Mouse (Mus musculus) brown adipose tissue, adult 24 weeks (tissue): ENCODE measurements around the gene Gm9837. TPM values are rescaled to one million over a fixed set of nuclear protein-coding genes. Genes with fewer than 3 reads are reported as not detected.
"Not testable (repeated sequence)": the region's sequence is repeated elsewhere in the genome, so short reads cannot be mapped to it uniquely, and the experiment has no call there.

Experiments
- H3K27ac ChIP-seq: fragments of 200-500 bp; replicated peaks from 2 replicates; pipeline ENCODE4 v1.5.1; 2012; ENCODE audit warnings: low read depth, mild to moderate bottlenecking, low read length
- H3K4me1 ChIP-seq: fragments of 200-500 bp; 2 replicates; pipeline ENCODE4 v1.6.1; 2012; ENCODE audit warnings: low read length, mixed read lengths; ENCODE audit not compliant: control insufficient read depth, insufficient read depth, insufficient read length
- H3K4me3 ChIP-seq: fragments of 200-500 bp; 2 replicates; pipeline ENCODE4 v1.5.1; 2012; ENCODE audit warnings: low read depth, mild to moderate bottlenecking, low read length, moderate library complexity; ENCODE audit not compliant: insufficient read depth
- polyA plus RNA-seq: library from polyadenylated mRNA; stranded (reverse); fragments of >200 nt; gene quantifications from 2 replicates; pipeline ENCODE4 v1.2.4, GENCODE M21; 2012; ENCODE audit not compliant: missing spikeins, insufficient read depth, insufficient read length

The Gm9837 gene
- polyA plus RNA-seq, 1 experiment, result not detected

DNA sequence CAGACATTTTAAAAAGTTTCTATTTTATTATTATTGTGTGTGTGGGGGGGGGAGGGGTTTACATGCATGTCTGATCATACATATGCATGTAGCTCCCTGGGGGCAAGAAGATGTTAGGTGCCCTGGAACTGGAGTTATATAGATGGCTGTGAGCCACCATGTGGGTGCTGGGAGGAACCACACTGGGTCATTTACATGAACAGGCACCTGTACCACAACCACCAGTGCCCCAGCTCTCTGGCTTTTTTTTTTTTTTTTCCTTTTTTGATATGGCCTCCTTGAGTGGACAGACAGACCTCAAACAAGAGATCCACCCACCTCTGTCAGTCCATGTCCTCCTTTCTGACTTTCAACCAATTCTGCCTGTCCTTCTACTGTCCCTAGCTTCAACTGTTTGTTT, 41.1 kb downstream of the Gm9837 start:
- H3K27ac ChIP-seq, result peak overlapping the region; percentile 96
- peaks cover 7% of the 10 kb centered on the region for H3K4me1 ChIP-seq
- peak overlapping the region; percentile 85 for H3K4me3 ChIP-seq

DNA sequence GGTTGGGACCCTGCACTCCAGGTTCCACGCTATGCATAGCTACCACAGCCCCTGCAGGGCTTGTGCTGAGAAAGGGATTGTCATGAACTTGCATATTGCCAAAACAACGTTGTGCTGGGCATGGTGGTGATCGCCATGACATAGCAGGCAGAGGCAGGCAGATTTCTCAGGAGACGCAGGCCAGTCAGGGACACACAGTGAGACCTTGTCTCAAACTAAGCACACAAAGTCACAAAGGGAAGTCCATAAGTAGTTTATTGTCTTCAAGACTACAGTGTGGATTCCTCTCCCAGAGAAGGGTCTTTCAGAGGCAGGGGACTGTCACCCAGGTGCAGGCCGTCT, 41.6 kb downstream of the Gm9837 start:
- Histone ChIP-seq H3K4me3 (no peak overlapping the region), H3K4me1 (peaks cover 7% of the 10 kb centered on the region), H3K27ac (no peak overlapping the region)

DNA sequence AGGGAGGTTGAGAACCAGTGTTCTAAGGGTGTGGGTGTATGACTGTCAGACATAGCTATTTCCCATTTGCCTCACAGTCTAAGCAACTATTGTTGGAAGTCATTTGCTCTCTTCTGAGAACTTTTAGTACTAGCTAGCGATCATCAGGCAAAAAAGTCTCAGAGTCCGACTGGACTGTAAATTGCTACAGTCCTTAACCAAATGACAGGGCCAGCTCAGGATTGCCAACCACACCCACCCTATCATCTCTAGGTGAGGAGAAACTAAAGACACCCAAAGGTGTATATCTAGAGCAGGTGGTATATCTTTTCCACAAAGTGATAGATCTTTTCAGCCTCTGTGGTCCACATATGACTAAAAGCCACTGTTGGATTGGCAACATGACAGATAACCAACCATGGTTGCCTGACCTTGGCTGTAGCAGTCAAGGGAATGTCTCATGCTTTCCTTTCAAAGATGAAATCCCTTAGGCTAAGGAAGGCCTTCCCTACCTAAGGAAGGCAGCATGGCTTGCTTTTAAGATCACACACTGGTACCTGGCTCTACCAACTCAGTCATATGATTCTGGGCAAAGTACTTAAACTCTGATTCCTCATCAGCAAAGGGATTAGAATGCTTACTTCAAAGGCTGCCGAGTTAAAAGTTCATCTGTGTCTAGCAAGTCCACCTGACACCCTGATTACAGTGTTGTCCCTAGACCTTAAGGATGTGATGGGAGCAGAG, 42.1 kb downstream of the Gm9837 start:
- Histone ChIP-seq H3K4me3 (no peak overlapping the region), H3K27ac (no peak overlapping the region), H3K4me1 (peaks cover 7% of the 10 kb centered on the region)

DNA sequence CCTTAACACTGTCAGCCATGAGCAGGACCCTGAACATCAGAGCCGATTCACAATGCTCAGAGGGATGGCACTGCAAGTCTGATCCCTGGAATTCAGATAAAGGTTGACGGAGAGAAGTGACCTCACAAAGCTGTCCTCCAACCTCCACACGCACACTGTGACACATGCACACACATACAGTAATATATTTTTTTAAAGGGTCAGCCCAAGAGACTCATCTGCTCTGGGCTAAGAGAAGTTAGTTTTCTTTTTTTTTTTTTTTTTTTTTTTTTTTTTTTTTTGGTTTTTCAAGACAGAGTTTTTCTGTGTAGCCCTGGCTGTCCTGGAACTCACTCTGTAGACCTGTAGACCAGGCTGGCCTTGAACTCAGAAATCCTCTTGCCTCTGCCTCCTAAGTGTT, 43.4 kb downstream of the Gm9837 start:
- H3K4me1 ChIP-seq, H3K27ac ChIP-seq, H3K4me3 ChIP-seq: not testable (repeated sequence)

DNA sequence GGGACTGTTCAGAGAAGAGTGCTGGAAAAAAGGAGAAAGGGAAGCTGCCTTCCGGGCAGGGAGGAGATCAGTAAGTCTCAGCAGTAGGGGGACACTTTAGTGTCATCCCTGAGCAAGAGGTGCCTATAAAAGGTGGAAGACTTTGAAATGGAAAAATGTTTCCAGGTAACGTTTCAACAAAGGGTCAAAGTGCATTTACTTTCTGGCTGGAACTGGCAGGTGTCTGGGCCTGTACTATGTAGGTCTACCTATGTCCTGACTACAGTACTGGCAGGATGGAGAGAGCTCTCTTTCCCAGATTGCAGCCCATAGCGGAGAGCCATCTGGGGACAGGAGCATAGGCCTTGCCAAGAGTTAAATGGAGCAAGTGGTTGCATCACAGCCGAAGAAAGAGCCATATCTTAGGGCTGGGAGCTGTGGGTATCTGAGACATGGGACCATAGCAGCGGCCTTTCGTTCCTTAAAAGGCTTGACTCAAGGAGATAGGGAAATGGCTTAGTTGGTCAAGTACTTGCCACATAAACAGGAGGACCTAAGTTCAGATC, 44.5 kb downstream of the Gm9837 start:
- no peak overlapping the region for H3K27ac ChIP-seq
- peaks cover 7% of the 10 kb centered on the region for H3K4me1 ChIP-seq
- no peak overlapping the region for H3K4me3 ChIP-seq

DNA sequence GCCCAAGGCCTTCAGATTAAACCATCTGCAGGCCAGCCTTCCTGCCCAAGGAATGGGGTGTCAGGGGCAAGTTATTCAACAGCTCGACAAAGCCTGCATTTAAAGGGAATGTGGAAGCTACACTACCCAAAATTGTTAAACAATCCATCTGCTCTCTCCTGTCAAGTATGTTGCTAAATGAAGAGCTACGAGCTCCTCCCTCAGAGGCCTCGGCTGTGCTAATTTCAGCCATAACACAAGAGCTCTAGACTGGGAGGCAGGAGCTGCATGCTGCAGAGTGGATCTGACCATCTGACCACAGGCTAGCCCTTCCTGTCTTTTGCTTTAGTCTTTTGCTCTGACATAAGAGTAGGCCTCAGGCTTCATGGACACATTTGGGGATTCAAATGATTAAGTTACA, 45.0 kb downstream of the Gm9837 start:
- peaks cover 7% of the 10 kb centered on the region for H3K4me1 ChIP-seq
- no peak overlapping the region for H3K27ac ChIP-seq
- no peak overlapping the region for H3K4me3 ChIP-seq

DNA sequence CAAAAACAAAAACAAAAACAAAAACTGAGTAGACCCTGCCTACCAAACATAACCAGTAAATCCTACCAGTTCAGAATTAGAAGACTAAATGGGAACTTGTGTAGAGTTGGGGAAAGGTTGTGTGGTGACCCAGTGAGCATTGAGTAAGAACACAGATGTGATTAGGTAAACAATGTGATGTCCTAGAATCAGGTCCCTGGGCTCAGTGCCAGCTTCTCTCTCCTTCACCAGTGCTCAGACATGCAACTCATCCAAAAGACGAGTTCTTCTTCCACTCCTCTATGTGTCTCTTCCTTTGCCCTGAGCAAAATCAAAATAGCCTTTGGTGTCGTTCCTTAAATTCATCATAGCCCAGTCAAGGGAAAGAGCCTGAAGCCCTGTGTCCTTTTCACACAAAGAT, 45.5 kb downstream of the Gm9837 start:
- Histone ChIP-seq H3K27ac (no peak overlapping the region), H3K4me3 (no peak overlapping the region)

DNA sequence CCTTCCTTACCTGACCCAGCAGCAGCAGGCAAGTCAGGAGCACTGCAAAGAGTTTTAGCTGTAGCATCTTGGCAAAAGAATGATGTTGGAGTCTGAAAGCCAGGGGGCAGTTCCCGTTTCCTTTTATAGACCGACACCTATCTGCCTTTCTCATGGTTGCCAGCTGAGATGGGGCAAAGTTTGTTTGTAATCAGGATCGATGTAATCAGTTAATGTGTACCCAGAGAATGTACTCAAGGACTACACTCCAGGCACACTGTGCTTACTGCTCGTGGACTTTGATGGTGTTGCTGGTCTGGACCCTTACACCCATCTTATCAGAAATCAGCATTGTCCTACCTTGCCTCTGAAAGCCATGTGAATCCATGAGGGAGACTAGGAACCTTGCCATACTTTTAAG, 47.2 kb downstream of the Gm9837 start, which contains the start of gene Leap2:
TSS of gene Leap2 (minus strand) at position 135 of the 400 bp plus-strand sequence.
- H3K27ac ChIP-seq, result no peak within 1 kb of the TSS
- peaks cover 4% of the 10 kb centered on the region; the same call in 1 of the 2 replicates for H3K4me1 ChIP-seq
- no peak within 1 kb of the TSS for H3K4me3 ChIP-seq

More for the DNA sequence above, 45.5 kb downstream of the Gm9837 start:
- H3K4me1 ChIP-seq, result peaks cover 7% of the 10 kb centered on the region

Other genes starting within 250 kb of the Gm9837 start
- 119 and 138 TPM in 2 replicates for gene Hspa4, start 170.0 kb downstream of the Gm9837 start, polyA plus RNA-seq
- gene Zcchc10, start 145.8 kb downstream of the Gm9837 start, polyA plus RNA-seq, result 10.4 and 13.9 TPM in 2 replicates
- 17.7 and 77.7 TPM in 2 replicates for gene Aff4, start 119.6 kb downstream of the Gm9837 start, polyA plus RNA-seq
- not detected in 2 replicates for gene Leap2, start 47.3 kb downstream of the Gm9837 start, polyA plus RNA-seq
- gene Uqcrq, start 39.6 kb downstream of the Gm9837 start, polyA plus RNA-seq, result 4,304 and 4,488 TPM in 2 replicates
- gene Gdf9, start 39.5 kb downstream of the Gm9837 start, polyA plus RNA-seq, result not detected in 2 replicates
- not detected in 2 replicates for gene Gm10447, start 13.4 kb downstream of the Gm9837 start, polyA plus RNA-seq
- 2.1 and 4.7 TPM in 2 replicates for gene Shroom1, start 13.3 kb downstream of the Gm9837 start, polyA plus RNA-seq
- not detected in 2 replicates for gene Gm9945, start 9.7 kb upstream of the Gm9837 start, polyA plus RNA-seq
- gene Sowaha, start 9.8 kb upstream of the Gm9837 start, polyA plus RNA-seq, result not detected in 2 replicates
- 9.9 and 13.3 TPM in 2 replicates for gene Sept8, start 48.8 kb upstream of the Gm9837 start, polyA plus RNA-seq
- gene Kif3a, start 96.9 kb upstream of the Gm9837 start, polyA plus RNA-seq, result 11.8 and 12.2 TPM in 2 replicates
- gene Il4, start 148.2 kb upstream of the Gm9837 start, polyA plus RNA-seq, result not detected in 2 replicates
- gene Il13, start 164.2 kb upstream of the Gm9837 start, polyA plus RNA-seq, result not detected in 2 replicates
- 3.9 and 4.8 TPM in 2 replicates for gene Rad50, start 236.8 kb upstream of the Gm9837 start, polyA plus RNA-seq